Mouse (Mus musculus) cortical plate, adult 2 months (tissue): ENCODE results near the gene Lao1.

Source experiments
- CTCF ChIP-seq: fragments of 200-500 bp; IDR thresholded peaks from 2 replicates; pipeline ENCODE4 v1.5.1; 2011; ENCODE audit warnings: mild to moderate bottlenecking, control low read depth, low read length; ENCODE audit not compliant: insufficient read depth; ENCODE audit errors: extremely low read depth
- POLR2A ChIP-seq: fragments of 200-500 bp; IDR thresholded peaks from 2 replicates; pipeline ENCODE4 v1.6.1; 2011; ENCODE audit warnings: mild to moderate bottlenecking, low read length, control low read depth; ENCODE audit not compliant: insufficient read depth; ENCODE audit errors: extremely low read depth

- TF ChIP-seq POLR2A (no peak), CTCF (no peak)
Observed at GRCm38 (mm10) chr4:118997127-118997542, 35.8 kb downstream of the Lao1 start.
